Mouse (Mus musculus): Measurements from ENCODE around the gene Tub.

Tub gene

GRCm38 (mm10) chr7:108985934-108986708 lies 36.0 kb downstream of the Tub start:
- DNase-seq (ENCODE audit: low spot score in 2 of 2) = no peak

- peak; percentile 69 to 87 for DNase-seq (ENCODE audit: low spot score in 2 of 2)
These were observed 41.1 kb downstream of the Tub start for GRCm38 (mm10) chr7:108991207-108991606.

GRCm38 (mm10) chr7:108993230-108993629 lies 43.1 kb downstream of the Tub start:
- DNase-seq (ENCODE audit: low spot score in 2 of 2) = no peak

- no peak for DNase-seq (ENCODE audit: low spot score in 2 of 2)
These were observed 43.7 kb downstream of the Tub start for GRCm38 (mm10) chr7:108993881-108994291.

GRCm38 (mm10) chr7:108996156-108996555 lies 46.0 kb downstream of the Tub start:
- no peak for DNase-seq (ENCODE audit: low spot score in 2 of 2)

- DNase-seq (ENCODE audit: low spot score in 2 of 2) = peak in 1 of 2 experiments; percentile 66
These were observed 50.3 kb downstream of the Tub start for GRCm38 (mm10) chr7:109000315-109000954.

DNA sequence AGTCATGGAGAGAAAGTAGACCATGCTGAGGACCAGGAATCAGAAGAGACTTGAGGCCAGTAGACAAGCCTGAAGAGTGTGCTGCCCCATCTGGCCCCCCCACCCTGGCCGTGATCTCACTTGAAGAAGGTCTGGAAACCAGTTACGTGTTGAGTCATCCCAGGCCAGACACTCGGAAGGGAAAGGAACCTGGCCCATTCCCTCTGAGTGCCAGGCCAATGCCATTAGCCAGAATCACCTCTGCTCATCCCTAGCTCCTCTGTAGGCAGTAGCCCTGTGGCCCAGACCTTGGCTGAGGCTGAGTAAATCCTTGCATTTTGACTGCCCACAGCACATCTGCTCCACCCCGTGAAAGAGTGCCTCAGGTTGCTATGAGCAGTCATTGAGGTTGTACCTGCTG lies 51.8 kb downstream of the Tub start:
- no peak for DNase-seq (ENCODE audit: low spot score in 2 of 2)

- DNase-seq (ENCODE audit: low spot score in 2 of 2) = no peak
These were observed 53.5 kb downstream of the Tub start for GRCm38 (mm10) chr7:109003653-109004052.

GRCm38 (mm10) chr7:109009260-109009659 lies 59.1 kb downstream of the Tub start:
- DNase-seq (ENCODE audit: low spot score in 2 of 2) = no peak

DNA sequence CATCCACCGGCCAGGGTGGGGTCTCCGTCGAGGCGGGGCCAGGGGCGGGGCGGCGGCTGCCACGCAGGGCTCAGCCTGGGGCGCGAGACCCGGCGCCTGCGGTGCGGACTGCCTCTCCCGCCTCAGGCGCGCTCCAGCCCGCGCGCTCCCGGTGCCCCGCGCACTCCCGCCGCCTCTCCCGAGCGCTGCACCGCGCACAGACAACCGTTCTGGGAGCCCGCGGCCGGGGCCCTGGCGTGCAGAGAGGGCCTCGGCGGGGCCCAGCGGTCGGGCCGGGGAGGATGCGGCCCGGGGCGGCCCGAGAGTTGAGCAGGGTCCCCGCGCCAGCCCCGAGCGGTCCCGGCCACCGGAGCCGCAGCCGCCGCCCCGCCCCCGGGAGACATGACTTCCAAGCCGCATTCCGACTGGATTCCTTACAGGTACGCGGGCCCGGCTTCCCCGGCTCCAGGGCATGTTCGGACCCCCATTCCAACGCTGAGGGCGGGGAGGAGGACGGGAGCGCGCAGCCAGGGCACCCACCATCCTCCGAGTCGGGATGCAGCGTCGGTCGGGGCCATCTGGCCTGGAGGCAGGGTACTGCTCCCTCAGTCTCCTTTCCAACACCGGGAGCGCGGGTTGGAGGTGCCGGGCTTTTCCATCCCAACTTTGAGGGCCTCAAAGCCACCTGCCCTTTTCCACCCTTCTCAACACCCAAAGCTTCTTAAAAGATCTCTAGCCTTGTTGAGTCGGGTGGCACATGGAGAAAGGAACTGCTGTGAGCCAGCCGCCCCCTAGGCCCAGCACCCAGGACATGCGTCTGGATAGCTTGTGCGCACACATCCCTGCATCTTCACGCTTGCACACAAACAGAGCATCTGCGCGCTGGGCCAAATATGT lies 60.8 kb downstream of the Tub start:
- peak in 1 of 2 experiments; percentile 54 for DNase-seq (ENCODE audit: low spot score in 2 of 2)

GRCm38 (mm10) chr7:109011596-109012180 lies 61.5 kb downstream of the Tub start:
- DNase-seq (ENCODE audit: low spot score in 2 of 2) = peak in 1 of 2 experiments; percentile 73

GRCm38 (mm10) chr7:109012575-109012974 lies 62.4 kb downstream of the Tub start:
- no peak for DNase-seq (ENCODE audit: low spot score in 2 of 2)

GRCm38 (mm10) chr7:109012998-109013625 lies 63.0 kb downstream of the Tub start:
- peak in 1 of 2 experiments; percentile 58 for DNase-seq (ENCODE audit: low spot score in 2 of 2)

DNA sequence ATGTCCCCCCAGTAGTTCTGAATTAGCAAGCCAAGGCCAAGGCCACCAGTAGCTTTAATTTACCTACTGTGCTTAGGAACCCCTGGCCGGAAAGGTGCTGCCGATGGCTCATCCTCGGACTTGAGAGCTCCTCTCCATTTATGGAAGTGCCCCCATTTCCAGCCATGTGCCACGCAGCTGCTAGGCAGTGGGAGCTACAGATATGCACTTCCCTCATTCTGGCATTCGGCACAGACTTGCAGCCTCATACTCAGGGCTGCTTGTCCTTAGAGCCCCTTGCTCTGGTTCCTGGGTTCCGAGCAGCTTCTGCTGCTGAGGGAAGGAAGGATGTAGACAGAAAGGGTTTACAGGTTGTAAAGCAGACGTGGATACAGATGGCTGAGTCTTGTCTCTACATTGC lies 64.7 kb downstream of the Tub start:
- no peak for DNase-seq (ENCODE audit: low spot score in 2 of 2)

DNA sequence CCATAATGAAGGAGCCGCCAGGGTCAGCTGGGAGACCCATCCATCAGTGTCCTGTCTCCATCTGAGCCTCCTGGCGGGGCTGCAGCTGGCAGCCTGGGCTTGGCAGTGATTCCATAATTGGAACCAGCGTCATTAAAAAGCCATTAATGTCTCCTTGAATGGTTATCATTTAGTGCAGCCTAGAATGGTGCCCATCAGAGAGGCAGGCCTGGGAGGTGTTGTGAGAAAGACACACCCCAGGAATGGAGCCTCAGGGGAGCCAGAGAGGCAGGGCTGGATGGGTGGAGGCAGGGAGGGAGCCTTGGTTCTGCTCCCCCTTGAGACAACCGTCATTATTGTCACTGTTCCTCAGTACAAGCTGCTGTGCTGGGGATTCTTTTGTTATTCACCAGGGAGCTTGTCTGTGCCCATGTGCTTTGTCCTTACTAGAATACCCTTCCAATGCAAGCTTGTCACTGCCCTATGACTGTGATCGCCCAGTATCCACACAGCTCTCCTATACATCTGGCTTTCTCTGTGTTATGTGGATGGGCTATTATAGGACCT lies 66.3 kb downstream of the Tub start:
- DNase-seq (ENCODE audit: low spot score in 2 of 2) = no peak

DNA sequence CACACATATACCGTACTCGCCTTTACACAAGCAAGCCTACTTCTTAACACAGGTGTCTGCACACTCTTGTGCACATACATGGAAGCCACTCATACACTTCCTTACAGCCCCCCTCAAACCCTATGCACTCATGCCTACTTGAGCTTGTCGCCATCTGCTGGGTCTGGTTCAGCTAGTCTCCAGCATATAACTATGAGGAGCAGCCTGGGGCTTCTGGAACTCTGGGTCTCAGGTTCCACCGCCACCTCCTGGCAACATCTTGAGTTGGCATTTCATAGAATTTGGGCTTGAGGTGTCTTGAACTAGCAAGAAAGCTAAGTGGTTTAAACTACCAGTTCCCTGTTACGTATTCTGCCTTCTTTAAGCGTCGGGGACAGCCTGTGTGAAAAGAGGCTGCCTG lies 69.1 kb downstream of the Tub start:
- no peak for DNase-seq (ENCODE audit: low spot score in 2 of 2)

DNA sequence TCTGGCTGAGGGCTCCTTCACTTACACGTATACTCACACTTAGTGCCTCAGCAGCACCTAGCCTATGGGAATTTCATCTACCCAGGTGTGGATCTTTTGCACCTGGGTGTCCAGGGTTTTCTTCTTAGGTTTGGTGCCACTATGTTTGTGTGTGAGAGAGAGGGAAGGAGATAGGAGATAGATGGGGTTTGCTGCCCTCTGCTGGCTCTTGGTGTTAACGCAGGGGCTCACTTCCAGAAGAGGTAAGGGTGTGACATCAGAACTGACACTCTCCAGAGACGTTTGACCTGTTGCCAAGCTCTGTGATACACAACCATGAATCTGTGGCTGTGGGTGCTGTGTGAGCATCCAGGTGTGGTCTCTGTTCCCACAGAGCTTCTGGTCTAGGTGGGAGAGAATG lies 71.3 kb downstream of the Tub start:
- DNase-seq (ENCODE audit: low spot score in 2 of 2) = peak in 1 of 2 experiments; percentile 83

GRCm38 (mm10) chr7:109025743-109026142 lies 75.6 kb downstream of the Tub start:
- DNase-seq (ENCODE audit: low spot score in 2 of 2) = no peak

DNA sequence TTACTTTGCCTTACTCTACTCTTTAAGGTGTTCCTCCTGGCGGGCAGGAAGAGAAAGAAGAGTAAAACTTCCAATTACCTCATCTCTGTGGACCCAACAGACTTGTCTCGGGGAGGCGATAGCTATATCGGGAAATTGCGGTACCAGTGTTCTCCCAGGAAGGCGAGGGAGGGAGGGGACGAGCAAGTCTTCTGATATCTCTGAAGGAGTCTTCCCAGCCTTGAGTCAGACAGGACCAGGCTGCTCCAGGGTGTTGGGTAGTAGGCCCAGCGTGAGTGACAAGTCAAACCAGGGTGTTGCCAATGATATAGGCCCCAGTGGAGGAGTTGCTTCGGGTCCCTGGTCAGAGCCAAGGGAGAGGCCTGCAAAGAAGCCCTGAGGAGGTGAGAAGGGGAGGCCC lies 76.8 kb downstream of the Tub start:
- DNase-seq (ENCODE audit: low spot score in 2 of 2) = no peak

DNA sequence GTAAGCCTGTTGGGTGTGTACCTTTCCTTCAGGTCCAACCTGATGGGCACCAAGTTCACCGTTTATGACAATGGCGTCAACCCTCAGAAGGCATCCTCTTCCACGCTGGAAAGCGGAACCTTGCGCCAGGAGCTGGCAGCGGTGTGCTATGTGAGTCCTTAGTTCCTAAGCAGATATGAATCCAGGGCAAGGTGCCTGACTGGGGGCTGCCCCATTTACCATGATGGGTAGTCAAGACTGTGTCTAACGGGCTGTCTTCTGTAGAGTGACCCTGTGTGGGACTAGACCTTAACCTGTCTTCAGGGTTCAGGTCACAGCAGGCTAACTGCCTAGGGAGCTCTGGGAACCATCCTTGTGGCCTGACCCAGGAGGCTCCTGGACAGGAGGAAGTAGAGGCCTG lies 77.6 kb downstream of the Tub start:
- no peak for DNase-seq (ENCODE audit: low spot score in 2 of 2)

GRCm38 (mm10) chr7:109028204-109028603 lies 78.1 kb downstream of the Tub start:
- peak in 1 of 2 experiments; percentile 85 for DNase-seq (ENCODE audit: low spot score in 2 of 2)

Data from left cerebral cortex, adult 9 months (tissue).